Mouse (Mus musculus): ENCODE results near the gene Ptprm. TPM values are rescaled to one million over a fixed set of nuclear protein-coding genes. Genes with fewer than 3 reads are reported as not detected.

Gene Ptprm
- total RNA-seq, 2 experiments from 2014 or later = 21.0 to 23.6 TPM

- DNase-seq = no peak
Measured at GRCm38 (mm10) chr17:66979971-66980370, 374.3 kb downstream of the Ptprm start.

- no peak for DNase-seq
Measured at GRCm38 (mm10) chr17:66976490-66976889, 377.8 kb downstream of the Ptprm start.

- DNase-seq = peak in 1 of 2 experiments; percentile 5
Measured at GRCm38 (mm10) chr17:66972976-66973375, 381.3 kb downstream of the Ptprm start.

- no peak for DNase-seq
Measured at GRCm38 (mm10) chr17:66960986-66961385, 393.3 kb downstream of the Ptprm start.

- DNase-seq = no peak
Measured at GRCm38 (mm10) chr17:66960557-66960956, 393.7 kb downstream of the Ptprm start.

GRCm38 (mm10) chr17:66959815-66960214 lies 394.4 kb downstream of the Ptprm start:
- DNase-seq = no peak

- no peak for DNase-seq
Measured at GRCm38 (mm10) chr17:66958766-66959165, 395.5 kb downstream of the Ptprm start.

GRCm38 (mm10) chr17:66944498-66944897 lies 409.8 kb downstream of the Ptprm start:
- peak; percentile 10 to 25 for DNase-seq

- no peak for DNase-seq
Measured at GRCm38 (mm10) chr17:66943539-66943938, 410.7 kb downstream of the Ptprm start.

- no peak for DNase-seq
Measured at GRCm38 (mm10) chr17:66925611-66926010, 428.6 kb downstream of the Ptprm start.

- DNase-seq = no peak
Measured at GRCm38 (mm10) chr17:66914696-66915095, 439.6 kb downstream of the Ptprm start.

GRCm38 (mm10) chr17:66912533-66912932 lies 441.7 kb downstream of the Ptprm start:
- no peak for DNase-seq

- DNase-seq = no peak
Measured at GRCm38 (mm10) chr17:66912120-66912519, 442.1 kb downstream of the Ptprm start.

GRCm38 (mm10) chr17:66909901-66910300 lies 444.4 kb downstream of the Ptprm start:
- no peak for DNase-seq

- DNase-seq = no peak
Measured at GRCm38 (mm10) chr17:66908921-66909320, 445.3 kb downstream of the Ptprm start.

- DNase-seq = no peak
Measured at GRCm38 (mm10) chr17:66894181-66894580, 460.1 kb downstream of the Ptprm start.

GRCm38 (mm10) chr17:66891916-66892315 lies 462.3 kb downstream of the Ptprm start:
- no peak for DNase-seq

- no peak for DNase-seq
Measured at GRCm38 (mm10) chr17:66891067-66891862, 463.0 kb downstream of the Ptprm start.

- DNase-seq = no peak
Measured at GRCm38 (mm10) chr17:66882304-66882703, 472.0 kb downstream of the Ptprm start.

- no peak for DNase-seq
Measured at GRCm38 (mm10) chr17:66880969-66881701, 473.1 kb downstream of the Ptprm start.

- DNase-seq = no peak
Measured at GRCm38 (mm10) chr17:66879151-66879550, 475.1 kb downstream of the Ptprm start.

- no peak for DNase-seq
Measured at GRCm38 (mm10) chr17:66877582-66877981, 476.7 kb downstream of the Ptprm start.

- DNase-seq = no peak
Measured at GRCm38 (mm10) chr17:66874810-66875209, 479.4 kb downstream of the Ptprm start.

- no peak for DNase-seq
Measured at GRCm38 (mm10) chr17:66871396-66871795, 482.9 kb downstream of the Ptprm start.
